In the genomic region with DNA sequence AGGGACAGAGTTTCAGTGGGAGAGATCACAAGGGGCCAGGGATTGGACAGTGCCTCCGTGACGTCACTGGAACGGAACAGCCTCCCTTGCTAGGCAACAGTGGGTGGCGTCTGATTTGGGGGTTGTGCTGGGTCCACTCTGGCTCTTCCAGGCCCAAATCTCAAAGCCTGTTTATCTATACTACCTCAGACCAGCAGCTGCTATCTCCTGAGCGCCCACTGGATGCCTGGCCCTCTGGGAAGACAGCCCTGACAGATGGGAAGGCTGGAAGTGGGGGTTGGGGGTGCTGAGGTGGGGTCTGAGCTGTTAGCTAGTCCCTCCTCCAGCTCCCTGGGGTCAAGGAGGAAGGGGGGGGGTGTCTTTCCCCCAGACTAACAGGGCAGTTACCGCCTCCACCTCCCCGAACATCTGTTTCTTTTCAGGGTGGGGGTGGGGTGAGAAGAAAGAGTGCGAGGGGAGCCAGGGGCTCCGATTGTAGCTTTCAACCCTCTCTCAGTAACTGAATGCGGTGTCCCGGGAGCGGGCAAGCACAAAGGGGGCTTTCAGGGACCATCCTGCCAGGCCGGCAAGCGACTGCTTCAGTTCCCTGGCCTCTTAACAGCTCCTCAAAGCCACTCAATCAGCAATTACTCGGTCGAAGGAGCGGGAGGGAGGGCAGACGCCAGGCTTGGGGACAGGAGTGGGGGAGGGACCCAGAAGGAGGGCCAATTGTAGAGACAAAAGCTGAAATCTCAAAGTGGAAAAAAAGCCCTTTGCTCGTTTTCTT, we compare ENCODE assay signal across 8 mouse cellular contexts. TPM values are rescaled to one million over a fixed set of nuclear protein-coding genes. Genes with fewer than 3 reads are reported as not detected.
DNase-seq lines count a peak whose midpoint lies in the region; ATAC-seq and TF ChIP-seq lines count a peak whose summit lies in the region.

No protein-coding gene starts in this region.

- H3K4me2 ChIP-seq in heart, embryonic 12.5 days = peak overlapping the region; percentile 86
- peak overlapping the region; percentile 53 for H3K4me2 ChIP-seq in liver, embryonic 15.5 days
- H3K4me2 ChIP-seq in neural tube, embryonic 15.5 days = peak overlapping the region; percentile 58

- no peaks in the 10 kb centered on the region for H3K27me3 ChIP-seq in heart, embryonic 12.5 days (replicated peaks)
- H3K27me3 ChIP-seq in liver, embryonic 15.5 days = no peaks in the 10 kb centered on the region
- H3K27me3 ChIP-seq in neural tube, embryonic 15.5 days (replicated peaks) = no peaks in the 10 kb centered on the region

- peak overlapping the region; percentile 37; the same call in 1 of the 2 replicates for H3K27ac ChIP-seq in embryonic fibroblast, embryonic 13.5 days (ENCODE audit: insufficient read depth, low read length)
- peak overlapping the region; percentile 80 for H3K27ac ChIP-seq in heart, embryonic 12.5 days (ENCODE audit: poor library complexity, severe bottlenecking)
- H3K27ac ChIP-seq in liver, embryonic 15.5 days (replicated peaks) = peak overlapping the region; percentile 24; the same call in 1 of the 2 replicates
- peak overlapping the region; percentile 90 for H3K27ac ChIP-seq in neural tube, embryonic 15.5 days (replicated peaks)

- 0 out of 2 replicates have a peak, but pooled peaks cover 3% of the 10 kb centered on the region for H3K4me1 ChIP-seq in embryonic fibroblast, embryonic 13.5 days (ENCODE audit: control insufficient read depth, insufficient read depth, low read length)
- peaks cover 51% of the 10 kb centered on the region for H3K4me1 ChIP-seq in heart, embryonic 12.5 days (replicated peaks)
- H3K4me1 ChIP-seq in liver, embryonic 15.5 days (replicated peaks) = peaks cover 50% of the 10 kb centered on the region
- H3K4me1 ChIP-seq in neural tube, embryonic 15.5 days = peaks cover 33% of the 10 kb centered on the region

- TF ChIP-seq POLR2A in embryonic fibroblast, embryonic 13.5 days (IDR thresholded peaks at IDR 0.05; ENCODE audit: low read depth, low read length) = peak; percentile 30; the same call in 1 of the 2 replicates

- H3K4me3 ChIP-seq in embryonic fibroblast, embryonic 13.5 days (ENCODE audit: insufficient read depth, low read length) = no peak overlapping the region
- H3K4me3 ChIP-seq in heart, embryonic 12.5 days = peak overlapping the region; percentile 40
- peak overlapping the region; percentile 7; the same call in 1 of the 2 replicates for H3K4me3 ChIP-seq in liver, embryonic 15.5 days (replicated peaks)
- peak overlapping the region; percentile 31 for H3K4me3 ChIP-seq in neural tube, embryonic 15.5 days (replicated peaks)

- DNase-seq in adrenal gland, adult (ENCODE audit: inconsistent age in 2 of 2, low spot score in 1 of 2) = peak; percentile 59 to 72
- no peak for DNase-seq in adrenal gland, postnatal 4 days (ENCODE audit: low spot score in 2 of 2)
- DNase-seq in kidney, postnatal 25 days = peak; percentile 59 to 78
- peak; percentile 64 for DNase-seq in thymus, postnatal 4 days

- ATAC-seq in heart, embryonic 12.5 days (ENCODE audit: insufficient number of reproducible peaks, low FRiP score) = peak; percentile 88
- peak; percentile 79 for ATAC-seq in liver, embryonic 15.5 days (ENCODE audit: insufficient read depth)
- ATAC-seq in neural tube, embryonic 15.5 days (ENCODE audit: low FRiP score) = peak; percentile 91

- WGBS in heart, embryonic 12.5 days = under 1% methylated on average over 19 of the region's 19 CpGs
- 5% methylated on average over 19 of the region's 19 CpGs for WGBS in liver, embryonic 15.5 days (ENCODE audit: insufficient replicate concordance)
- 1% methylated on average over 19 of the region's 19 CpGs for WGBS in neural tube, embryonic 15.5 days

- H3K36me3 ChIP-seq in heart, embryonic 12.5 days = no peaks in the 10 kb centered on the region
- H3K36me3 ChIP-seq in liver, embryonic 15.5 days (replicated peaks) = no peaks in the 10 kb centered on the region
- H3K36me3 ChIP-seq in neural tube, embryonic 15.5 days = no peaks in the 10 kb centered on the region

- TF ChIP-seq CTCF in embryonic fibroblast, embryonic 13.5 days (IDR thresholded peaks at IDR 0.05; ENCODE audit: borderline replicate concordance, insufficient read depth, low read length) = no peak

- peak overlapping the region; percentile 63 for H3K9ac ChIP-seq in heart, embryonic 12.5 days
- 0 out of 2 replicates have a peak overlapping the region, but pooled peaks have one; percentile 0 for H3K9ac ChIP-seq in liver, embryonic 15.5 days
- H3K9ac ChIP-seq in neural tube, embryonic 15.5 days (replicated peaks) = peak overlapping the region; percentile 36

- H3K9me3 ChIP-seq in heart, embryonic 12.5 days (replicated peaks) = no peaks in the 10 kb centered on the region
- H3K9me3 ChIP-seq in liver, embryonic 15.5 days (replicated peaks) = no peaks in the 10 kb centered on the region
- H3K9me3 ChIP-seq in neural tube, embryonic 15.5 days (replicated peaks) = no peaks in the 10 kb centered on the region

RNA-seq across cellular contexts. Expression of a gene that starts 33.9 kb away (rescaled TPM):
- 10 to 100 TPM; 86.9 to 95.5 TPM for total RNA-seq in adrenal gland, postnatal 4 days (2021)
- polyA plus RNA-seq in embryonic fibroblast, embryonic 13.5 days (2011; ENCODE audit: insufficient read length, low read depth, missing spikeins) = 21.3 and 24.1 TPM in 2 replicates
- polyA plus RNA-seq in heart, embryonic 12.5 days (2016; fragmentation: Nextera tagmentation; extraction: Ambion mirVana) = 23.2 and 24.3 TPM in 2 replicates
- 17.1 and 19.8 TPM in 2 replicates for polyA plus RNA-seq in liver, embryonic 15.5 days (2015; fragmentation: Nextera tagmentation; extraction: Ambion mirVana)
- 58.1 and 58.6 TPM in 2 replicates for polyA plus RNA-seq in neural tube, embryonic 15.5 days (2015; fragmentation: Nextera tagmentation; extraction: Ambion mirVana)

Comparison
In these comparisons a context has a peak if more than half of its experiments do, and no peak if none do; other contexts are left out.
1. DNase-seq: peak in adrenal gland, adult (2 of 2), kidney, postnatal 25 days (2 of 2) and thymus, postnatal 4 days (single experiment); none in adrenal gland, postnatal 4 days (0 of 2).
2. H3K27ac ChIP-seq: peak in every context shown above with its lines; median percentile 90 in neural tube, embryonic 15.5 days; 80 in heart, embryonic 12.5 days; 37 in embryonic fibroblast, embryonic 13.5 days; 24 in liver, embryonic 15.5 days.
3. H3K9ac ChIP-seq: peak in every context shown above with its lines; median percentile 63 in heart, embryonic 12.5 days; 36 in neural tube, embryonic 15.5 days; 0 in liver, embryonic 15.5 days.
4. Peak in every context shown above with its lines, with median percentiles within 50 percentile points of each other: ATAC-seq and H3K4me2 ChIP-seq.